Mouse (Mus musculus) midbrain, embryonic 16.5 days (tissue): ENCODE results near the gene Bnipl. TPM values are rescaled to one million over a fixed set of nuclear protein-coding genes. Genes with fewer than 3 reads are reported as not detected.

Source experiments
- ATAC-seq: fragments of 200-750 bp; cut with Nextera tagmentation; 2 replicates; pipeline ENCODE4 v1.8.0; 2017; ENCODE audit warnings: moderate TSS enrichment
- H3K27ac ChIP-seq: fragments of 300-500 bp; sonication (generic); 2 replicates; pipeline ENCODE4 v1.5.1; 2014; ENCODE audit warnings: mild to moderate bottlenecking, low read length, mixed read lengths
- H3K27me3 ChIP-seq: fragments of 300-500 bp; sonication (generic); 2 replicates; pipeline ENCODE4 v1.6.1; 2014; ENCODE audit warnings: low read depth, low read length, mixed read lengths; ENCODE audit not compliant: control insufficient read depth, insufficient read depth
- H3K36me3 ChIP-seq: fragments of 300-500 bp; sonication (generic); 2 replicates; pipeline ENCODE4 v1.6.1; 2014; ENCODE audit warnings: mild to moderate bottlenecking, low read length, moderate library complexity, mixed read lengths; ENCODE audit not compliant: control insufficient read depth, insufficient read depth
- H3K4me1 ChIP-seq: fragments of 300-500 bp; sonication (generic); 2 replicates; pipeline ENCODE4 v1.6.1; 2014; ENCODE audit warnings: mild to moderate bottlenecking, low read length, mixed read lengths; ENCODE audit not compliant: control insufficient read depth, insufficient read depth
- H3K4me2 ChIP-seq: fragments of 300-500 bp; sonication (generic); 2 replicates; pipeline ENCODE4 v1.6.1; 2014; ENCODE audit warnings: mild to moderate bottlenecking, low read length, mixed read lengths
- H3K4me3 ChIP-seq: fragments of 300-500 bp; sonication (generic); 2 replicates; pipeline ENCODE4 v1.5.1; 2014; ENCODE audit warnings: low read depth, mild to moderate bottlenecking, low read length, moderate library complexity, mixed read lengths
- H3K9ac ChIP-seq: fragments of 300-500 bp; sonication (generic); 2 replicates; pipeline ENCODE4 v1.6.1; 2014; ENCODE audit warnings: low read depth, low read length, mixed read lengths
- H3K9me3 ChIP-seq: fragments of 300-500 bp; sonication (generic); replicated peaks from 2 replicates; pipeline ENCODE4 v1.6.1; 2014; ENCODE audit warnings: mild to moderate bottlenecking, low read length, mixed read lengths; ENCODE audit not compliant: control insufficient read depth, poor library complexity, severe bottlenecking
- WGBS: fragments of 180-500 bp; shearing (Covaris S2); extraction: QIAGEN DNeasy Blood & Tissue Kit; methylation state at CpG from one replicate; pipeline ENCODE4 v1.1.7; 2014; 5-methylcytosine and 5-hydroxymethylcytosine counted together
- polyA plus RNA-seq: library from polyadenylated mRNA; unstranded; fragments of >200 nt; fragmentation: Nextera tagmentation; extraction: Ambion mirVana; gene quantifications from 2 replicates; pipeline ENCODE4 v1.2.1, GENCODE M21; 2015

Bnipl gene
- polyA plus RNA-seq, 1 experiment from 2014 or later: not detected

GRCm38 (mm10) chr3:95228148-95228893 is 22.7 kb downstream of the Bnipl start, which contains the start of gene Cdc42se1:
Gene Cdc42se1 (plus strand): TSS chr3:95228732.
- Histone ChIP-seq H3K9me3 (no peaks in the 10 kb centered on the region), H3K36me3 (peaks cover 22% of the 10 kb centered on the region), H3K4me1 (peaks cover 42% of the 10 kb centered on the region), H3K4me3 (peak within 1 kb of the TSS; percentile 84), H3K27me3 (no peaks in the 10 kb centered on the region), H3K4me2 (peak within 1 kb of the TSS; percentile 89), H3K27ac (peak within 1 kb of the TSS; percentile 98), H3K9ac (peak within 1 kb of the TSS; percentile 90)
- peak; percentile 93 for ATAC-seq
- WGBS: 0% methylated on average over 51 of the region's 64 CpGs

GRCm38 (mm10) chr3:95227214-95227613 is 23.8 kb downstream of the Bnipl start:
- 7% methylated on average over 1 of the region's 1 CpGs for WGBS
- H3K36me3 ChIP-seq: peaks cover 12% of the 10 kb centered on the region
- peak overlapping the region; percentile 98 for H3K27ac ChIP-seq
- no peaks in the 10 kb centered on the region for H3K9me3 ChIP-seq
- peak overlapping the region; percentile 84 for H3K4me3 ChIP-seq
- H3K4me2 ChIP-seq: peak overlapping the region; percentile 89
- peak overlapping the region; percentile 90 for H3K9ac ChIP-seq
- no peaks in the 10 kb centered on the region for H3K27me3 ChIP-seq
- peaks cover 42% of the 10 kb centered on the region for H3K4me1 ChIP-seq
- ATAC-seq: no peak

- Histone ChIP-seq H3K4me3 (0 out of 2 replicates have a peak overlapping the region, but pooled peaks have one; percentile 3), H3K9me3 (no peaks in the 10 kb centered on the region), H3K4me2 (peak overlapping the region; percentile 41), H3K27me3 (no peaks in the 10 kb centered on the region), H3K4me1 (peaks cover 22% of the 10 kb centered on the region), H3K9ac (no peak overlapping the region; the same call in 1 of the 2 replicates), H3K36me3 (peaks cover 16% of the 10 kb centered on the region), H3K27ac (no peak overlapping the region)
- no peak for ATAC-seq
- 22% methylated on average over 6 of the region's 6 CpGs for WGBS
Measured at GRCm38 (mm10) chr3:95224295-95224694, 26.7 kb downstream of the Bnipl start.

- ATAC-seq: no peak
- WGBS: 91% methylated on average over 2 of the region's 2 CpGs
- Histone ChIP-seq H3K9me3 (no peaks in the 10 kb centered on the region), H3K4me2 (no peak overlapping the region), H3K9ac (no peak overlapping the region), H3K36me3 (peaks cover 19% of the 10 kb centered on the region), H3K4me1 (peaks cover 24% of the 10 kb centered on the region), H3K27ac (no peak overlapping the region), H3K4me3 (no peak overlapping the region), H3K27me3 (no peaks in the 10 kb centered on the region)
Measured at GRCm38 (mm10) chr3:95223041-95223440, 28.0 kb downstream of the Bnipl start.

GRCm38 (mm10) chr3:95218466-95219137 is 32.4 kb downstream of the Bnipl start:
- peaks cover 17% of the 10 kb centered on the region for H3K36me3 ChIP-seq
- H3K4me3 ChIP-seq: no peak overlapping the region; the same call in 1 of the 2 replicates
- H3K9ac ChIP-seq: no peak overlapping the region
- peak overlapping the region; percentile 94 for H3K27ac ChIP-seq
- ATAC-seq: no peak
- no peaks in the 10 kb centered on the region for H3K9me3 ChIP-seq
- WGBS: 81% methylated on average over 6 of the region's 6 CpGs
- H3K4me2 ChIP-seq: peak overlapping the region; percentile 69
- H3K27me3 ChIP-seq: no peaks in the 10 kb centered on the region
- peaks cover 13% of the 10 kb centered on the region for H3K4me1 ChIP-seq

- peaks cover 17% of the 10 kb centered on the region for H3K36me3 ChIP-seq
- WGBS: under 1% methylated on average over 56 of the region's 56 CpGs
Measured at GRCm38 (mm10) chr3:95217255-95218134, 33.5 kb downstream of the Bnipl start, which contains the start of gene Gabpb2. Gene Gabpb2 (minus strand): TSS chr3:95217916.

GRCm38 (mm10) chr3:95216655-95217254 is 34.2 kb downstream of the Bnipl start:
- Histone ChIP-seq H3K27ac (peak overlapping the region; percentile 94; the same call in 1 of the 2 replicates), H3K4me3 (peak overlapping the region; percentile 79), H3K36me3 (peaks cover 17% of the 10 kb centered on the region), H3K27me3 (no peaks in the 10 kb centered on the region), H3K4me1 (peaks cover 13% of the 10 kb centered on the region), H3K9me3 (no peaks in the 10 kb centered on the region), H3K9ac (peak overlapping the region; percentile 89), H3K4me2 (peak overlapping the region; percentile 69)
- no peak for ATAC-seq
- WGBS: 15% methylated on average over 4 of the region's 4 CpGs

More at GRCm38 (mm10) chr3:95217255-95218134, 33.5 kb downstream of the Bnipl start, which contains the start of gene Gabpb2:
- Histone ChIP-seq H3K9ac (peak within 1 kb of the TSS; percentile 89), H3K4me3 (peak within 1 kb of the TSS; percentile 79), H3K27me3 (no peaks in the 10 kb centered on the region), H3K27ac (peak within 1 kb of the TSS; percentile 94), H3K4me2 (peak within 1 kb of the TSS; percentile 69), H3K9me3 (no peaks in the 10 kb centered on the region), H3K4me1 (peaks cover 13% of the 10 kb centered on the region)
- ATAC-seq: peak; percentile 90

GRCm38 (mm10) chr3:95213609-95213975 is 37.4 kb downstream of the Bnipl start:
- H3K27me3 ChIP-seq: no peaks in the 10 kb centered on the region
- H3K4me3 ChIP-seq: no peak overlapping the region
- no peak overlapping the region for H3K4me2 ChIP-seq
- H3K27ac ChIP-seq: no peak overlapping the region
- 97% methylated on average over 1 of the region's 1 CpGs for WGBS
- ATAC-seq: no peak
- peaks cover 13% of the 10 kb centered on the region for H3K4me1 ChIP-seq
- H3K9ac ChIP-seq: no peak overlapping the region
- H3K9me3 ChIP-seq: no peaks in the 10 kb centered on the region
- peaks cover 5% of the 10 kb centered on the region; the same call in 1 of the 2 replicates for H3K36me3 ChIP-seq
